Mouse (Mus musculus) neural tube, embryonic 15.5 days (tissue): ENCODE measurements around the gene Stip1. TPM values are rescaled to one million over a fixed set of nuclear protein-coding genes. Genes with fewer than 3 reads are reported as not detected.

Source experiments
- ATAC-seq: fragments of 200-750 bp; cut with Nextera tagmentation; 2 replicates; pipeline ENCODE4 v1.8.0; 2017; ENCODE audit warnings: mild to moderate bottlenecking, moderate TSS enrichment, moderate library complexity; ENCODE audit not compliant: low FRiP score
- H3K27ac ChIP-seq: fragments of 300-500 bp; sonication (generic); replicated peaks from 2 replicates; pipeline ENCODE4 v1.5.1; 2015; ENCODE audit warnings: mild to moderate bottlenecking, inconsistent platforms
- H3K27me3 ChIP-seq: fragments of 300-500 bp; sonication (generic); replicated peaks from 2 replicates; pipeline ENCODE4 v1.6.1; 2015; ENCODE audit warnings: inconsistent platforms
- H3K36me3 ChIP-seq: fragments of 300-500 bp; sonication (generic); 2 replicates; pipeline ENCODE4 v1.6.1; 2015; ENCODE audit warnings: inconsistent platforms
- H3K4me1 ChIP-seq: fragments of 300-500 bp; sonication (generic); 2 replicates; pipeline ENCODE4 v1.6.1; 2015; ENCODE audit warnings: inconsistent platforms
- H3K4me2 ChIP-seq: fragments of 300-500 bp; sonication (generic); 2 replicates; pipeline ENCODE4 v1.6.1; 2015; ENCODE audit warnings: inconsistent platforms, mild to moderate bottlenecking, moderate library complexity
- H3K4me3 ChIP-seq: fragments of 300-500 bp; sonication (generic); replicated peaks from 2 replicates; pipeline ENCODE4 v1.5.1; 2015; ENCODE audit warnings: mild to moderate bottlenecking, inconsistent platforms
- H3K9ac ChIP-seq: fragments of 300-500 bp; sonication (generic); replicated peaks from 2 replicates; pipeline ENCODE4 v1.6.1; 2015; ENCODE audit warnings: mild to moderate bottlenecking, inconsistent platforms
- H3K9me3 ChIP-seq: fragments of 300-500 bp; sonication (generic); replicated peaks from 2 replicates; pipeline ENCODE4 v1.6.1; 2016; ENCODE audit warnings: inconsistent platforms
- WGBS: fragments of 180-500 bp; shearing (Covaris S2); methylation state at CpG from one replicate; pipeline ENCODE4 v1.1.7; 2015; ENCODE audit warnings: mixed read lengths; 5-methylcytosine and 5-hydroxymethylcytosine counted together
- polyA plus RNA-seq: library from polyadenylated mRNA; unstranded; fragments of >200 nt; fragmentation: Nextera tagmentation; extraction: Ambion mirVana; gene quantifications from 2 replicates; pipeline ENCODE4 v1.2.1, GENCODE M21; 2015

Stip1 gene
- polyA plus RNA-seq, 1 experiment from 2014 or later: 210 TPM

DNA sequence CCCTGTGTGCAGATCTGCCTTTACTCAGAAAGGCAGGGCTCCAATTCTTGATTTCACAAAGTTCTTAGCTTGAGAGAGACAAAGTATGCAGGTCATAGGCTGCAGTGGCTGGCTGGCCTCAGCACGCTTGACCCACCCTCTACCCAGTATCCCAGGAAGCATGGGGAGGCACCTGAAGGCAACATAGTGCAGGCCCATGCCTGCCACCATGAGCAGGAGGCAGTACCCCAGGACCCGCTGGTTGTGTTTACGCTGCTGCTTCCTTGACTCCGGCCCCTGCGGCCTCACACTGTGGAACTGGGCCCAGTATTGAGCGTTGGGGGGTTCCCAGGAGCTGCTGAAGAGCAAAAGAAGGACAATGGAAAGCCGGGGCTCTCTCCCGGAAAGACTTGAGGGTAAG lies 50.5 kb downstream of the Stip1 start:
- 95% methylated on average over 8 of the region's 8 CpGs for WGBS

DNA sequence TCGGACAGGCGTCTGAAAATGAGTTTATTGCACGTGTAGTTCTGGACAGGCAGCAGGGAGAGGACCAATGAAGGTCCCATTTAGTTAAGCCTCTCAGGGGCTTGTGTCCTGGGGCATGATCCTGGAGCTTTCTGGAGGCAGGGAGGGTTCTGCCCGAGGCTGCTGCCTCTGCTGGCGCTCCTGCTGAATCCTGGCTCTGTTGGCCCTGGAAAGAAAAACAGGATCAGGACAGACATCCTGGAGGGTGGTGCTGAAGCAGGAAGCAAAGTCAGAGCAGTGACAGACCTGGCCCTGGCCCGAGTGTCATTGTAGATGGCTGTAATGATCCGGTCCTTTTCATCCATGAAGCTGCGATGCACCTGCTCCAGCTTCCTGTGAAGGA lies 51.9 kb downstream of the Stip1 start:
- peaks cover 18% of the 10 kb centered on the region for H3K36me3 ChIP-seq
- peak overlapping the region; percentile 80 for H3K4me3 ChIP-seq
- peak overlapping the region; percentile 86 for H3K27ac ChIP-seq
- H3K9ac ChIP-seq: peak overlapping the region; percentile 92
- H3K4me1 ChIP-seq: peaks cover 41% of the 10 kb centered on the region
- no peaks in the 10 kb centered on the region for H3K27me3 ChIP-seq
- WGBS: 3% methylated on average over 8 of the region's 8 CpGs
- H3K4me2 ChIP-seq: peak overlapping the region; percentile 88
- 0 out of 2 replicates have a peak, but pooled peaks have one; percentile 0 for ATAC-seq
- no peaks in the 10 kb centered on the region for H3K9me3 ChIP-seq

More for the DNA sequence above, 50.5 kb downstream of the Stip1 start:
- Histone ChIP-seq H3K4me2 (no peak overlapping the region), H3K4me3 (no peak overlapping the region), H3K4me1 (peaks cover 50% of the 10 kb centered on the region), H3K9me3 (no peaks in the 10 kb centered on the region), H3K9ac (no peak overlapping the region), H3K27me3 (no peaks in the 10 kb centered on the region), H3K27ac (no peak overlapping the region), H3K36me3 (peaks cover 12% of the 10 kb centered on the region)
- no peak for ATAC-seq

DNA sequence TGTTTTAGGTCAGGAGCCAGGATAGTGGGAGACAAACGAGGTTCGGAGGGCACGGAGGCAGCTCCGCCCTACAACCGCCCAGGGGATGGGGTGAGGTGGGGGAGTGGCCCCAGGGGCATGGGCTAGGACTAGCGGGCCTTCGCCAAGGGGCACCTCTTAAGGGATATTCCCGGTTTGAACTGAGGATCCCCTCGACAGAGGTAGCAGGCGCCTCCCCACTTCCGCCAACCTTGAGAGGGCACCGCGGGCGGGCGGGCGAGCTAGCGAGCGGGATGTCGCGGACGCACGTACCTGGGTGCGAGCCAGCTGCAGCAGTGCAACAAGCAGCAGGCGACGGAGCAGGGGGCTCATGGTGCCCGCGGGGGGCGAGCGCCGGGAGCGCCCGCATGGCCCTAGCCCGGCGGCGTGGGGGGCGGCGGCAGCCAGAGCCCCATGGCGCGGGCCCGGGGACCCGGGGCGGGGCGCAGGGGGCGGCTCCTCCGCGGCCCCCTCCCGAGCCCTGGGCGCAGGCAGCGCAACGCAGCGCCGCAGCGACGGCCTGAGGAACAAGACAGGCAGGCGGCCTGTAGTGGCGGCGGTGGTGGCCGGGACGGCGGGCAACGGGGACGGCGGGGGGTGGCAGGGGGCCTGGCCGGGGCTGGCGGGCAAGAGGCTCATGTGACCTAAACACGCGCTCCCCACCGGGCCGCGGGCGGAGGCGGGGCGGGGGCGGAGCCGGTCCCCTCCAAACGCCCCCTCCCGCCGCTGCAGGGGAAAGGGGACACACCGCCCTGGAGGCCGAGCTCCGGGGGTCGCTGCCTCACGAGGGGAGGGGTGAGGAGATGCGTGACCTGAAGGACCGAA lies 52.5 kb downstream of the Stip1 start, which contains the start of gene Vegfb:
TSS of gene Vegfb (minus strand) at position 591 of the 843 bp plus-strand sequence.
- H3K4me1 ChIP-seq: peaks cover 38% of the 10 kb centered on the region
- peaks cover 24% of the 10 kb centered on the region for H3K36me3 ChIP-seq
- H3K27ac ChIP-seq: peak within 1 kb of the TSS; percentile 86
- H3K4me2 ChIP-seq: peak within 1 kb of the TSS; percentile 88
- under 1% methylated on average over 65 of the region's 85 CpGs for WGBS
- peak; percentile 56 for ATAC-seq
- peak within 1 kb of the TSS; percentile 80 for H3K4me3 ChIP-seq
- H3K9me3 ChIP-seq: no peaks in the 10 kb centered on the region
- peak within 1 kb of the TSS; percentile 92 for H3K9ac ChIP-seq
- no peaks in the 10 kb centered on the region for H3K27me3 ChIP-seq

DNA sequence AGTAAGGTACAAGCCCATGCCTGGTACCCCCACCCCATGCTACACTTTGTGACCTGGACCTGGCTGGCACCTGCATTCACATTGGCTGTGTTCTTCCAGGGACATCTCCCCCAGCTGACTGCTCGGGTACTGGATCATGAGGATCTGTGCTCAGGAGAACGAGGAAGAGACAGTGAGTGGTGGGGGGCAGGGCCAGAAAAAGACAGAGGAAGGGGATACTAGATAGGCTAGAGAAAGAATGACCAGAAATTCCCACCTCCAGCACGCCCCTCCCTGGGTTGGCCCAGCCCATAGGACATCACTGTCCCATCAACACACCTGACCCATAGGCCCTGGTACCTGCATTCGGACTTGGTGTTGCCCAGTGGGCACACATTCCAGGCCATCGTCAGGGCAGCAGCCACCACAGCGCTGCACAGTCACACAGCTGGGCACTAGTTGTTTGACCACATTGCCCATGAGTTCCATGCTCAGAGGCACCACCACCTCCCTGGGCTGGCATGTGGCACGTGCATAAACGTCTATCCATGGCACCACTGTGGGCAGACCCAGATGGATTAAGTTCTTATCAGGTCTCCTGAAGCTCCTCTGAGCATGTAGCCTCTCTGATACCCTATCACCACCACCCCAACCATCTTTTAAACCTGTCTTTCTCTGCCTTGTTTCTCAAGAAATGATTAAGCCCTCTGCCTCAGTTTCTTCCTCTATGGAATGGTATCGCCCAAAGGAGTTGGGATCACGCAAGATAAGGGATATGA lies 53.6 kb downstream of the Stip1 start:
- Histone ChIP-seq H3K9ac (peak overlapping the region; percentile 92; the same call in 1 of the 2 replicates), H3K9me3 (no peaks in the 10 kb centered on the region), H3K4me1 (peaks cover 33% of the 10 kb centered on the region), H3K4me3 (peak overlapping the region; percentile 80), H3K27ac (peak overlapping the region; percentile 86), H3K27me3 (no peaks in the 10 kb centered on the region), H3K36me3 (peaks cover 27% of the 10 kb centered on the region), H3K4me2 (peak overlapping the region; percentile 88)
- 83% methylated on average over 10 of the region's 10 CpGs for WGBS
- ATAC-seq: no peak

DNA sequence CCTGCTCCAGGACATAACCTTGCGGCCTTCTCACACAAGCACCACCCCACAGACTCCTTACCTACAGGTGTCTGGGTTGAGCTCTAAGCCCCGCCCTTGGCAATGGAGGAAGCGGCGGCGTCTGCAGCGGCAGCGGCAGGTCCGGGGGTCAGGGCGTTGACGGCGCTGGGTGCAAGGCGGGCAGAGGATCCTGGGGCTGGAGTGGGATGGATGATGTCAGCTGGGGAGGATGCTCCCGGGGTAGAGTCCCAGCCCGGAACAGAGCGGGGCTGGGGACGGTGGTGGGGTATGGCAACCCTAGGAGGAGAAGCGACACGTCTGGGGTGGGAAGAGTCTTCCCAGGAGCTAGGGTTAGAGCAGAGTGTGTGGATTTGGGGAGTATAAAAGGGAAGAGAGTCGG lies 54.5 kb downstream of the Stip1 start:
- Histone ChIP-seq H3K4me2 (no peak overlapping the region), H3K9me3 (no peaks in the 10 kb centered on the region), H3K36me3 (peaks cover 27% of the 10 kb centered on the region), H3K4me3 (no peak overlapping the region), H3K4me1 (peaks cover 38% of the 10 kb centered on the region), H3K9ac (no peak overlapping the region), H3K27me3 (no peaks in the 10 kb centered on the region), H3K27ac (no peak overlapping the region)
- ATAC-seq: no peak
- 84% methylated on average over 19 of the region's 19 CpGs for whole genome bisulfite sequencing

DNA sequence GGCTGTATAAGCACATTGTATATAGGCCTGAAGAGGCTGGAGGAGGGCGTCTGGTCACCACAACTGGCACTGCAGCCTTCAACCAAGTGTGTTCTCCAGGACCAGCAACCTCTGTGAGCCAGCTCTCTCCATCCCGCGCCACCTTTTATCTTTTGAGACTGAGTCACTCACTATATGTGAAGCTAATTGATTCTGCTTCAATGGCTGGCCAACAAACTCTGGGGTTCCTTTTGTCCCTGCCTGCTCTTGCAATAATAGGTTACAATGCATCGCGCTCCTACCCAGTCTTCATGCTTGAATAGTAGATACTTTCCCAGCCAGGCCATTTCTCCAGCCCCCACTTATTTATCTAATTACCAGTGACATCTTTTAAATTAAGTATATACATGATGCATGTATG lies 56.1 kb downstream of the Stip1 start:
- H3K9ac ChIP-seq: no peak overlapping the region
- no peaks in the 10 kb centered on the region for H3K9me3 ChIP-seq
- no peaks in the 10 kb centered on the region for H3K27me3 ChIP-seq
- H3K4me1 ChIP-seq: peaks cover 49% of the 10 kb centered on the region
- H3K4me2 ChIP-seq: no peak overlapping the region
- no peak overlapping the region for H3K4me3 ChIP-seq
- no peak for ATAC-seq
- WGBS: 38% methylated on average over 5 of the region's 5 CpGs
- peaks cover 27% of the 10 kb centered on the region for H3K36me3 ChIP-seq
- no peak overlapping the region for H3K27ac ChIP-seq

DNA sequence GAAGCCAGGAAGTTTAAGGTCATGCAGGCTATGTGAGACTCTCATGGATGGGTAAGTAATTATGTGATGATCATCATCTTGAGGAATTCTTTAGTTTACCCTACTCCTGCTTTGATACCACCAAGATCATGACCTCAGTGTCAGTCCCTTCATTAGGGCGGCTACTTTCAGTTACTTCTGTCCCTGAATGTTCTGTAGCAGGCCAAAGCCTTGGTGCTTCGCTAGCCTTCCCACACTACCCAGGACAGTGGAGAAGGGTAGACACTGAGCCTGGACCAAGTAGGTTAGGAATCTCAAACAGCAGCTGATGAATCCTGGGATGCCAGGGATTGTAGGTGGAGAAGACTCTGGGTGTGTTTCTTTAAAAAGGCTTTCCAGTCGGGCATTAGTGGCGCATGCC lies 58.3 kb downstream of the Stip1 start:
- H3K27me3 ChIP-seq: no peaks in the 10 kb centered on the region
- no peak for ATAC-seq
- WGBS: 93% methylated on average over 4 of the region's 4 CpGs
- H3K4me1 ChIP-seq: peaks cover 56% of the 10 kb centered on the region
- no peak overlapping the region for H3K9ac ChIP-seq
- peaks cover 41% of the 10 kb centered on the region for H3K36me3 ChIP-seq
- H3K27ac ChIP-seq: no peak overlapping the region
- peak overlapping the region; percentile 82 for H3K4me2 ChIP-seq
- H3K9me3 ChIP-seq: no peaks in the 10 kb centered on the region
- H3K4me3 ChIP-seq: peak overlapping the region; percentile 71; the same call in 1 of the 2 replicates

DNA sequence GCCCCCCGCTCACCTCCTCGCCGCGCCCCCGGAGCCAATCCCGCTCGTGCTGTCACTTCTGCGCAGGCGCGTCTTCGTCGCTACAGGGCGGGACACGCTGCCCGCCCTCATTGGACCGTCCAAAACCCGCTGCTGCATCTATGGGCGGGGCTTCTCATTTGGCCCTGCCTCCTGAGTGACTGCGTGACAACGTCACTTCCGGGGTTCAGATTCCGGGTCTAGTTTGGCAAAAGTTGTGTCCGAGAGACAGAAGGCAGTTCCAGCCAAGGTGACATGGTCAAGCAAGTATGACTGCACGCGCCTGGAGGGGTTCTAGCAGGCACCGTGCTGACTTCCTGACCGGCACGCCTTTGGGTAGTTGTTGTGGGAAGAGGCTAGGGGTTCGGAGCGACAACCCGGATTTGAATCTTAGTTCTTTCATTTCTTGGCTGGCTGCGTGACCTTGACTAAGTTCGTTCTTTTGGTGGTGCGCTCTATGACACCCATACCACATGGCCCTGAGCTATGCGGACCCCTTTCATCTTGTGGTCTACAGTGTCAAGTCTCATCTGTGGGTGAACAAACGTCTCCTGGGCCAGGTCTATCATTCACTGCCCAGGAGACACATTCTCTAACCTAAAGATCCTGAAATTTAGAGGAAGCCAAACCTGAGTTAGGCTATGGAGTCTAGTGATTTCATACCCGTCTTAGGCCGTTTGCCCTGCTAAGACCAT lies 59.2 kb downstream of the Stip1 start, which contains the start of gene Fkbp2:
TSS of gene Fkbp2 (minus strand) at position 121 of the 713 bp plus-strand sequence.
- Histone ChIP-seq H3K9me3 (no peaks in the 10 kb centered on the region), H3K36me3 (peaks cover 38% of the 10 kb centered on the region), H3K4me1 (peaks cover 57% of the 10 kb centered on the region), H3K27me3 (no peaks in the 10 kb centered on the region), H3K27ac (peak within 1 kb of the TSS; percentile 99), H3K4me2 (peak within 1 kb of the TSS; percentile 82), H3K4me3 (peak within 1 kb of the TSS; percentile 71), H3K9ac (peak within 1 kb of the TSS; percentile 74)
- 2% methylated on average over 38 of the region's 38 CpGs for WGBS
- ATAC-seq: peak; percentile 92

DNA sequence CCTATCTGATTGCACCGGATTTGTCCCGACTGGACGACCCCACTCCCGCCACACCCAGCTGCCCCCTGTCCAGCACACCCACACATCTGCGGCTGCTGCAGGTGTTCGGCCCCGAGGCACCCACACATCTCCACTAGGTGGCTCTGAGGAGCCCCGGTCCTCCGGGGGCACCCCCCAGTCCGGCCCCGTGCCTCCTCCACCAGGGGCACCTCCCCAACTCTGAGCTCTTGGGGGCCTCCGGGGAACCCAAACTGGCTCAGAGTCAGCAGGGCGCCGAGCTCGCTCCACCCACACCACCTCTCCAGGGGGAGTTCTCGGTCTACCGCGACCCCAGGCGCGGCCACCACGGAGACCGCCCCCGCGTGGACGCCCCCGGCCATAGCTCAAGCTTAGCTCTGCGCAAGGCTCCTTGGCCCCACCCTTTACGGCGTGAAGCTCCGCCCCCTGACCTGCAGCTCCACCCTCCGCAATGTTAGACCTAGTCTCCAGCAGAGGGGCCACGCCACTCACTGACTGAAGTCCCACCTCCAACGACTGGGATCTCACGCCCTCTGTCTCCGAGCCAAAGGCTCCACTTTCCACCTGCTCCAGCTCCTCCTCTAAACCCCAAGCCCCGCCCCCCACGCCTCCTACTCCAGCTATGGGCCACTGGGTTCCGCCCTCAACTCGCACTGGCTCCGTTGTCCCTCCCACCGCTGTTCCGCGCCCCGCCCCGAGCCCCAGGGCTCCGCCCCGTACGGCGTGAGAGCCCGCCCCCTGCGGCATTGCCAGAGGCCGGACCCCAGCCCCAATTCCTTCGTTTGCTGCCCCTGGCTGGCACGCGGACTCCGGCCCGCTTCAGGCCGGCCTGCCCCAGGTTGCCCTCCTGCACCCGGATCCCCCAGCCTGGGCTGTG lies 60.0 kb downstream of the Stip1 start:
- H3K9ac ChIP-seq: peak overlapping the region; percentile 74
- WGBS: under 1% methylated on average over 58 of the region's 59 CpGs
- peak overlapping the region; percentile 99 for H3K27ac ChIP-seq
- peak overlapping the region; percentile 82 for H3K4me2 ChIP-seq
- no peaks in the 10 kb centered on the region for H3K9me3 ChIP-seq
- H3K4me1 ChIP-seq: peaks cover 53% of the 10 kb centered on the region
- no peaks in the 10 kb centered on the region for H3K27me3 ChIP-seq
- H3K36me3 ChIP-seq: peaks cover 30% of the 10 kb centered on the region
- ATAC-seq: peak; percentile 90
- peak overlapping the region; percentile 71 for H3K4me3 ChIP-seq

DNA sequence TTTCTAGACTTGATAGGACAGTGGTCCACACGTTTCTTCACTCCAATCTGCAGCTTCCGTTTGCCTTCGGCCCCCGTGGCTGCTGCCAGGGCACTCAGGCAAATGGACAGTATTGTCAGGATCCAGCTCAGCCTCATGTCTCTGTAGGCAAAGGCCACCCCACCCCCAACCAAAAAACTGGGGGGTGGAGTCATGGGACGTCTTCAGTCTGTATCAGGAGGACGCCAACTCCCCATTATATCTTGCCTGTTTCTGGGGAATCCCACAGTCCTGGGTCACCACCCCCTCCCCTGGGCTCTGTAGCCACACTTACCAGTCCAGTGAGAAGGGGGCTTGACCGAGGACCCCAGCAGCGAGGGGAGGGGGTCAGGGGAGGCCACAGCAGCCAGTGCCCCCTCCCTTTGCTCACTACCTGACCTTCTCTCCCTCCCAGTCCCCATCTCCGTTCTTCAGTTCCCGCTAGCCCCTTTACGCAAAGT lies 60.7 kb downstream of the Stip1 start:
- ATAC-seq: no peak
- Histone ChIP-seq H3K4me2 (peak overlapping the region; percentile 82), H3K36me3 (peaks cover 29% of the 10 kb centered on the region), H3K9me3 (no peaks in the 10 kb centered on the region), H3K4me3 (peak overlapping the region; percentile 71), H3K4me1 (peaks cover 55% of the 10 kb centered on the region), H3K27ac (peak overlapping the region; percentile 99), H3K27me3 (no peaks in the 10 kb centered on the region), H3K9ac (peak overlapping the region; percentile 49)
- WGBS: 9% methylated on average over 11 of the region's 11 CpGs
